Mouse (Mus musculus) kidney, adult 18-20 months (tissue): ENCODE results near the gene Ubac2.
A peak's percentile ranks its signal among the peaks of the same experiment; 100 is the strongest.

ENCODE experiments used
- DNase-seq: peaks from one replicate; pipeline ENCODE4 v3.0.0; 2021

The Ubac2 gene

DNA sequence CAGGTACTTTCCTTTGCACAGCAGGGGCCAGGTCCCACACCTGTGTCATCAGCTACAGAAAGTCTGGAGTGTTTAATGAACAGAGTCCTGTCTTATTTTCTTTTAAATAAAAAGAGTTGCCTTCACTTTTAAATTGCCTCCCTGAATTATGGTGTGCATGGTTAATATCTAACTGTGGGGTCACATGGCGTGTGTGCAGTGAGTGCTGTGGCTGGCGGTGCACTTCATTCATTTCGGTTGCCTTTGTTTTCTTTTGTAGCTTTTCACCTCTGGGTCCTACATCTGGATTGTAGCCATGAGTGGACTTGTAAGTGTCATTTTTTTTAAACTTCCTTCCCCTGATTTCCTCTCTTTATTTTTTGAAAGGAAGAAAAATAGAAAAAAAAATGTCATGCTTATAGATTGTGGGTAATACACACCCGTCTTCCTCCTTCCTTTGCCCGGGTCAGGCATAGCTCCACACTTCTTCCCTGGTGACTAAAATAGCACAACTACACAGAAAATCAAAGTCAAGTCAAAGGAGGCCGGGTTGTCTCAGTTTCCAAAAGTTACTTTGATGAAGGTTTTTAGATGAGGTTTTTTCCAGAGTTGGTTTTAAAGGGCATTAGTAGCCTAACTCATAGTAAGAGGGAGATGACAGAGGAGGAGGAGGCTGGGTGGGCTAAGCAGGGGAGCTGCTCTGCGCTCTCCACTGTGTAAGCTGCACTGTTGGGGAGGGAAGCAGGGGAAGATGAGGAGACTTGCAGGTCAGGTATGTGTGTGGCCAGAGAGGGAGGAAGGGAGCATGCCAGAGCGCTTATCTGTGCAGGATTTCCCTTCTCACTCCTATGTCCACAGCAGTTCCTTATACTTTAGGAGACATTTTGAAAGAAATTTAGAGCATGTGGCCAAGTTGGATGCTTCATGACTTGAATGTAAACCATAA lies 104.9 kb downstream of the Ubac2 start:
- DNase-seq = no peak

GRCm38 (mm10) chr14:121985477-121985876 lies 107.1 kb downstream of the Ubac2 start:
- no peak for DNase-seq

- DNase-seq = no peak
Observed at GRCm38 (mm10) chr14:121986028-121986427, 107.6 kb downstream of the Ubac2 start.

- no peak for DNase-seq
Observed at GRCm38 (mm10) chr14:121987287-121987686, 108.9 kb downstream of the Ubac2 start.

GRCm38 (mm10) chr14:121987691-121988090 lies 109.3 kb downstream of the Ubac2 start:
- no peak for DNase-seq

DNA sequence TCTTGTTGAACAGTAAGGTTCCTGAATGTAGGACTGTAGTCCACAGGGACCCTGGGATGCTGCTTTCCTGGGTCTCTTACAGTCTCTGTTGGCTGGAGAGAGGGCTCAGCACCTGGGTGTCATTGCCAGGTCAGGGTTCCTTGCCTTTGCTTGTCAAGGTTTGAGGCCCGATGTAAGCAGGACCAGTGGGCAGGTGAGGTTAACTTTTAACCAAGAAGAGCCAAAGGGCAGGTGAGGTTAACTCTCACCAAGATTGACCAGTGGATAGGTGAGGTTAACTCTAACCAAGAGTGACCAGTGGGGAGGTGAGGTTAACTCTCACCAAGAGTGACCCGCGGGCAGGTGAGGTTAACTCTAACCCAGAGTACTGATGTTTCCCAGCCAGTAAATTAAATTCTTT lies 110.9 kb downstream of the Ubac2 start:
- peak; percentile 29 for DNase-seq

DNA sequence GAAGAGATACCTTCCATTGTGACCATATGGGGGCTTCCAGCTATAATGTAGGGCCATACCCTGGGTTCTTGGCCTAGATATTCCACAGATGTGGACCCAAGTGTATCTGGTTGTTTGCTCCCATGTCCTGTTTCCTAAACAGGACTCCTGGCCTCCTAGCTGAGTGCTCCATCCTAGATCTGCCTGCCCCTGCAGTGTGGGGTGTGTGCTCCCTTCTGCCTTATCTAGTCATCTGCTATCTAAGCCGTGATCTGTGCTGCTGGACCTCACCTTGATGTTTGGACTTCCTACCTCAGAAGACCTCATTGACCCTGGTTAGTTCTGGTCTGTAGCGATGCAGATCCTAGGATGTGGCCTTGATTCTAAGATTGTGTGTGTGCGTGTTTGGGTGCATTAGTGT lies 111.4 kb downstream of the Ubac2 start:
- DNase-seq = no peak

- no peak for DNase-seq
Observed at GRCm38 (mm10) chr14:121990897-121991296, 112.5 kb downstream of the Ubac2 start.

DNA sequence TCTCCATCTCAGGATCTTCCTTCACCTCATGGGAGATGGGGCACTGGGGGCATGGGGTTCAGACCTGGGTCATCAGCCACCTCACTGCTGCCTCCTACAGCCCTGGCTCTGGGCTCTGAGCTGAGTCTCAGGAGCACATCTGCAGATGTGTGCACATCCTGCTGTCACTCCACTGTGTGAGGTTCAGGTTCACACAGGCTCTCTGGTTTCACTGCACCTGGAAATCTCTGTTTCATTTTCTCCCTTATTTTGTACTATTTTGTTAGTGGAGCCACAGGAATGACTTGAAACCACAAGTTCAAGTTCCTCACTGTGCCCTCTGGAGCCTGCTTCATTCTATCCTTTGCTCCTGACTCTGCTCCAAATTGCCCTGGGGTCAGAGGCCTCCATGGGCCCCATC lies 113.5 kb downstream of the Ubac2 start:
- DNase-seq = no peak

DNA sequence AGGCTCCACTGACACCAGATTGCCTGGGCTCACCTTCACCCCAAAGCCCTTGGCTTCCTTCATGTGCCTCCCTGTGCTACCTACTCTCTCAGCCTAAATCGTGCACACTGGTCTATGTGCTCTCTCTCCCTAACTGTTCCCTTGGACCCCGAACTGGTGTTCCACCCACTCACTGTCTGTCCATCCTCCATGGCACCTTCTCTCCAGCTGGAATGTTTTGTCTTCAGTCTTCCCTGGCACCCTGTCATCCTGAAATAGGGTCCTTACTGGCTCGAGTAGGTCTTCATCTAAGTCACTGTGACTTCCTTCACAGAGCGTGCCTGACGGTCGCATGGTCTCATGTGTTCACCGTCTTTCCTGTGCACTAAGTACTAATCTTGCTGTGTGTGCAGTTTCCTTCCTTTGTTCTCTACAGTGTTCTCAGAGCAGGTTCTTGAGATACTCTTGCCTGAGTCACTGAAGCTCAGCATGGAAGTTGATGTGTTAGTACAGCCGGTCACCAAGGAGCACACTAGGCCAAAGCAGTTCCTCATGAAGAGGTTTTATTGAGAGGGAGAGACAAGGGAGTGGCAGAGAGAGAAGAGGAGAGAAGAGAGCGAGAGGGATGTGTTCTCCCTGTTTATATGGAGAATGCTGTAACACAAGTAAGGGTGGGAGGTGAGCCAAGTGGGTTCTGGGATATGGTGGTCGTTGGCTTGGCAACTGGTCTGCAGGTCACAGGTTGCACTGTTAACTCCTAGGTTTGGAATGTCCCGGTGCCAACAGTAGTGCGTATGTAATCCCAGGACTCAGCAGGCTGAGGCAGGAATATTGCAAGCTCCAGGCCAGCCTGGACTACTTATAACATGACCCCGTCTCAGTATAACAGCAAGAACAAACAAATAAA lies 114.2 kb downstream of the Ubac2 start:
- DNase-seq = no peak

DNA sequence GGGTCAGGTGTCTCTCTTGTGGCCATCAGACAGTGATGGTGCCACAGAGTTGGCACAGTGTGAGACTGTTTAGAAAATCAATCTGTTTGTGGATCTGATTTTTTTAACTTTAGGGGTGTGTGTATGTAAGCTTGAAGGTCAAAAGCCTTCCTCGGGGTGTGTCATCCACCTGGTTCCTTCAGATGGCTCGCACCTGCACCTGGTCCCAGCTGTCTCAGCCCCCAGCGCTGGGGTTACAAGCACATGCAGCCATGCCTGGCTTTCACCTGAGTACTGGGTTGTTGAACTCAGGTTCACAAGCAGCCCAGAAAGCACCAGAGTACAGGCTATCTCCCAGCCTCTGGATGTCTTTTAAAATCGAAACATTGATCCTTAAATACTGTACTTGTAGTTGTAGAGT lies 115.2 kb downstream of the Ubac2 start:
- DNase-seq = no peak

GRCm38 (mm10) chr14:121994171-121994700 lies 115.8 kb downstream of the Ubac2 start:
- no peak for DNase-seq

- DNase-seq = no peak
Observed at GRCm38 (mm10) chr14:121994846-121995556, 116.6 kb downstream of the Ubac2 start.

DNA sequence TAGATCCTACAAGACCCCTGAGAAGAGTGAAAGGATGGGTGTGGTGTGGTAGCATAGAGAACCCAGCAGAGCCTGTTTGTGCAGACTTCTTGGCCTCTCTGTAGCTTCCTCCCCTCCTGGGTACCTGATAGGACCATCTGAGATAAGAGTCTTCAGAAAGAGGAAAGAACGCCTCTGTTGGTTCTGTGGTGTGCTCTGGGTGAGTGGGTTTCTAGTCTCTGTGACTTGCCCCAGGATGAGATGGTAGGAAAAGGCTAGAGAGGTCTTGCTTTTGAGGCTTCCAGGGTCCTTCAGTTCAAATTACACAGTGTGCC lies 117.1 kb downstream of the Ubac2 start:
- DNase-seq = no peak

- peak; percentile 74 for DNase-seq
Observed at GRCm38 (mm10) chr14:121996786-121997185, 118.4 kb downstream of the Ubac2 start.

GRCm38 (mm10) chr14:121999455-121999854 lies 121.0 kb downstream of the Ubac2 start:
- DNase-seq = no peak

GRCm38 (mm10) chr14:122000346-122001105 lies 122.1 kb downstream of the Ubac2 start:
- no peak for DNase-seq

DNA sequence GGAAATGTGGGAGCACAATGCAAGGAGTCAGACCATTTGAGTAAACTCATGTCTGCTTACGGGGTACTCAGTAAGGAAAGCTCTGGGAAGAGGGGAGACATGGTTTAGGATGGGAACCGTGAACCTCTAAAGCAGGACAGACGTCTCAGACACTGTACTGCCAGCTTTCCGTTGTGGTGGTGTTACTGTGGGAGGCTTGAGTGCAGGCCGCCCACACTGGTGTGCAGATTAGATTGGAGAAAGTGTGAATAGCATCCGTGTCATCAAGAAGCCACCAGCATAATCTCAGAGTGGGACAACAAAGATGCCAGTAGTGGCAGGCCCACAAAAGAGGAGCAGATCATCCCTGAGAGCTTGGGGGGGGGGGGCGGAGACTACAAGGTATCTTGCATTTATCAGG lies 123.8 kb downstream of the Ubac2 start:
- no peak for DNase-seq

GRCm38 (mm10) chr14:122003812-122004211 lies 125.4 kb downstream of the Ubac2 start:
- DNase-seq = no peak

DNA sequence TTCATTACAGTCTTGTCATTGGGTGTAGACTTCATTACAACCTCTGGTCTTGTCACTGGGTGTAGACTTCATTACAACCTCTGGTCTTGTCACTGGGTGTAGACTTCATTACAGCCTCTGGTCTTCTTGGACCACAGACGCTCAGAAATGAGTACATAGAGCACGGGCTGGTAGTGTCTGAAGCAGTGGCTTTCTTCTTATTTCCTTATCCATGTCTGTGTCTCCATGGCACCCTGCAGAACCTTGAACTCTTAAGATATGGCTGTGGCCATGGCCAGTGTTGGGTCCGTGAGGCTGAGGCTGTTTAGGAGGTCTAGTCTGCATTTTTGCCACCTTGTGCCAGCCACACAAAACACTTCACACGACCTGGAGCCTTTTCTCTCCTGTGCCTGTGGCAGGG lies 129.8 kb downstream of the Ubac2 start:
- DNase-seq = no peak

- DNase-seq = no peak
Observed at GRCm38 (mm10) chr14:122009502-122009901, 131.1 kb downstream of the Ubac2 start.

DNA sequence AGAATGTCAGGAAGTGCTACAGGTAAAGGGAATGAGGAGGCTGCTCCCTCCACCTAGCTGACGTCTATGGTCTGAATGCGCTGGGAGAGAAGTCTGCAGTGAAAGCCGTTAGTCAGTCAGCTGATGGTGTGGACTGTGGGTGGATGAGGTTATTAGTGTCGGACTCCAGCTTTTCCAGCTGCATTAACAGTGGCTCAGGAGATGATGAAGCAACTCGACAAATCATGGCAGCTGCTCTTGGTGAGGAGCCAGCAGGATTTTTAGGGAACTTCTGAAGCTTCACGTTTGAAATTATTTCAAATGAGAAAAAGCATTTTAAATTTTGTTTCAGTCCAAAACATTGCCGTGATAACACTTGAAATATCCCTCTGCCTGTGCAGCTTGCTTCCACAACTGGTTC lies 131.9 kb downstream of the Ubac2 start:
- no peak for DNase-seq
